Mouse (Mus musculus): ENCODE data around the gene Dhtkd1. TPM values are rescaled to one million over a fixed set of nuclear protein-coding genes. Genes with fewer than 3 reads are reported as not detected.

The Dhtkd1 gene
- total RNA-seq, 1 experiment = 12.0 TPM

- in situ Hi-C loops (cut with MboI; ENCODE audit: low sequenced_read_pairs in 2 of 2, unreplicated experiment in 2 of 2) = no loop called here
- H3K4me1 ChIP-seq (ENCODE audit: control insufficient read depth in 2 of 2, insufficient read depth in 2 of 2, low read length in 2 of 2, poor library complexity in 1 of 2) = no peaks in the 10 kb centered on the region
- DNase-seq (ENCODE audit: low read depth, low spot score) = no peak
- no peak overlapping the region for H3K4me3 ChIP-seq (ENCODE audit: insufficient read depth in 1 of 2, low read depth in 1 of 2, low read length in 2 of 2, poor library complexity in 1 of 2, severe bottlenecking in 1 of 2)
- H3K27ac ChIP-seq (ENCODE audit: insufficient read depth, low read depth, low read length, poor library complexity, severe bottlenecking) = no peak overlapping the region
- no peaks in the 10 kb centered on the region for H3K9me3 ChIP-seq (ENCODE audit: control insufficient read depth, insufficient read depth, low read depth, low read length)
- H3K9ac ChIP-seq (ENCODE audit: insufficient read depth, low read depth, low read length, poor library complexity, severe bottlenecking) = no peak overlapping the region
- H3K36me3 ChIP-seq (ENCODE audit: control insufficient read depth, insufficient read depth, low read length, poor library complexity, severe bottlenecking) = peaks cover 11% of the 10 kb centered on the region
- TF ChIP-seq ZNF384 (IDR thresholded peaks at IDR 0.05; ENCODE audit: low read depth, low read length) (no peak), HCFC1 (IDR thresholded peaks at IDR 0.05; ENCODE audit: borderline replicate concordance, insufficient read depth, low read length) (no peak), MAFK (IDR thresholded peaks at IDR 0.05; ENCODE audit: insufficient read depth, low read depth, low read length) (no peak), ZC3H11A (IDR thresholded peaks at IDR 0.05; ENCODE audit: borderline replicate concordance, low read depth, low read length) (no peak), CHD2 (IDR thresholded peaks at IDR 0.05; ENCODE audit: low read depth, low read length) (no peak)
These were observed 19.8 kb downstream of the Dhtkd1 start for GRCm38 (mm10) chr2:5922823-5923222.

GRCm38 (mm10) chr2:5911282-5911965, 31.2 kb downstream of the Dhtkd1 start:
- in situ Hi-C loops (cut with MboI; ENCODE audit: low sequenced_read_pairs in 2 of 2, unreplicated experiment in 2 of 2) = no loop called here
- no peak for DNase-seq (ENCODE audit: low read depth, low spot score)
- Histone ChIP-seq H3K9ac (ENCODE audit: insufficient read depth, low read depth, low read length, poor library complexity, severe bottlenecking) (no peak overlapping the region), H3K4me1 (ENCODE audit: control insufficient read depth in 2 of 2, insufficient read depth in 2 of 2, low read length in 2 of 2, poor library complexity in 1 of 2) (no peaks in the 10 kb centered on the region), H3K36me3 (ENCODE audit: control insufficient read depth, insufficient read depth, low read length, poor library complexity, severe bottlenecking) (peaks cover 5% of the 10 kb centered on the region), H3K9me3 (ENCODE audit: control insufficient read depth, insufficient read depth, low read depth, low read length) (no peaks in the 10 kb centered on the region), H3K4me3 (ENCODE audit: insufficient read depth in 1 of 2, low read depth in 1 of 2, low read length in 2 of 2, poor library complexity in 1 of 2, severe bottlenecking in 1 of 2) (no peak overlapping the region), H3K27ac (ENCODE audit: insufficient read depth, low read depth, low read length, poor library complexity, severe bottlenecking) (no peak overlapping the region)
- TF ChIP-seq HCFC1 (IDR thresholded peaks at IDR 0.05; ENCODE audit: borderline replicate concordance, insufficient read depth, low read length) (no peak), MAFK (IDR thresholded peaks at IDR 0.05; ENCODE audit: insufficient read depth, low read depth, low read length) (no peak), ZC3H11A (IDR thresholded peaks at IDR 0.05; ENCODE audit: borderline replicate concordance, low read depth, low read length) (no peak), ZNF384 (IDR thresholded peaks at IDR 0.05; ENCODE audit: low read depth, low read length) (no peak), CHD2 (IDR thresholded peaks at IDR 0.05; ENCODE audit: low read depth, low read length) (no peak)

GRCm38 (mm10) chr2:5906625-5907024, 36.0 kb downstream of the Dhtkd1 start:
- DNase-seq (ENCODE audit: low read depth, low spot score) = peak; percentile 51
- H3K9ac ChIP-seq (ENCODE audit: insufficient read depth, low read depth, low read length, poor library complexity, severe bottlenecking) = no peak overlapping the region
- TF ChIP-seq ZC3H11A (IDR thresholded peaks at IDR 0.05; ENCODE audit: borderline replicate concordance, low read depth, low read length) (no peak), MAFK (IDR thresholded peaks at IDR 0.05; ENCODE audit: insufficient read depth, low read depth, low read length) (no peak), CHD2 (IDR thresholded peaks at IDR 0.05; ENCODE audit: low read depth, low read length) (no peak), ZNF384 (IDR thresholded peaks at IDR 0.05; ENCODE audit: low read depth, low read length) (no peak), HCFC1 (IDR thresholded peaks at IDR 0.05; ENCODE audit: borderline replicate concordance, insufficient read depth, low read length) (no peak)

GRCm38 (mm10) chr2:5906092-5906491, 36.5 kb downstream of the Dhtkd1 start:
- TF ChIP-seq ZNF384 (IDR thresholded peaks at IDR 0.05; ENCODE audit: low read depth, low read length) = no peak
- no peak for TF ChIP-seq CHD2 (IDR thresholded peaks at IDR 0.05; ENCODE audit: low read depth, low read length)
- TF ChIP-seq HCFC1 (IDR thresholded peaks at IDR 0.05; ENCODE audit: borderline replicate concordance, insufficient read depth, low read length) = no peak
- no peak for TF ChIP-seq MAFK (IDR thresholded peaks at IDR 0.05; ENCODE audit: insufficient read depth, low read depth, low read length)
- TF ChIP-seq ZC3H11A (IDR thresholded peaks at IDR 0.05; ENCODE audit: borderline replicate concordance, low read depth, low read length) = no peak
- no peak overlapping the region for H3K9ac ChIP-seq (ENCODE audit: insufficient read depth, low read depth, low read length, poor library complexity, severe bottlenecking)
- no peak for DNase-seq (ENCODE audit: low read depth, low spot score)
- no peaks in the 10 kb centered on the region for H3K4me1 ChIP-seq (ENCODE audit: control insufficient read depth in 2 of 2, insufficient read depth in 2 of 2, low read length in 2 of 2, poor library complexity in 1 of 2)
- H3K36me3 ChIP-seq (ENCODE audit: control insufficient read depth, insufficient read depth, low read length, poor library complexity, severe bottlenecking) = peaks cover 10% of the 10 kb centered on the region
- H3K27ac ChIP-seq (ENCODE audit: insufficient read depth, low read depth, low read length, poor library complexity, severe bottlenecking) = no peak overlapping the region
- in situ Hi-C loops (cut with MboI; ENCODE audit: low sequenced_read_pairs in 2 of 2, unreplicated experiment in 2 of 2) = no loop called here
- no peaks in the 10 kb centered on the region for H3K9me3 ChIP-seq (ENCODE audit: control insufficient read depth, insufficient read depth, low read depth, low read length)
- no peak overlapping the region for H3K4me3 ChIP-seq (ENCODE audit: insufficient read depth in 1 of 2, low read depth in 1 of 2, low read length in 2 of 2, poor library complexity in 1 of 2, severe bottlenecking in 1 of 2)

More at GRCm38 (mm10) chr2:5906625-5907024, 36.0 kb downstream of the Dhtkd1 start:
- H3K36me3 ChIP-seq (ENCODE audit: control insufficient read depth, insufficient read depth, low read length, poor library complexity, severe bottlenecking) = peaks cover 12% of the 10 kb centered on the region
- H3K4me3 ChIP-seq (ENCODE audit: insufficient read depth in 1 of 2, low read depth in 1 of 2, low read length in 2 of 2, poor library complexity in 1 of 2, severe bottlenecking in 1 of 2) = no peak overlapping the region
- H3K27ac ChIP-seq (ENCODE audit: insufficient read depth, low read depth, low read length, poor library complexity, severe bottlenecking) = no peak overlapping the region
- in situ Hi-C loops (cut with MboI; ENCODE audit: low sequenced_read_pairs in 2 of 2, unreplicated experiment in 2 of 2) = no loop called here
- H3K4me1 ChIP-seq (ENCODE audit: control insufficient read depth in 2 of 2, insufficient read depth in 2 of 2, low read length in 2 of 2, poor library complexity in 1 of 2) = no peaks in the 10 kb centered on the region
- H3K9me3 ChIP-seq (ENCODE audit: control insufficient read depth, insufficient read depth, low read depth, low read length) = no peaks in the 10 kb centered on the region
